Mouse (Mus musculus): ENCODE measurements around the gene Slc51a.

- TF ChIP-seq POLR2A (IDR thresholded peaks at IDR 0.05; ENCODE audit: borderline replicate concordance, extremely low read depth, insufficient read depth, insufficient read length, poor library complexity, severe bottlenecking): no peak
- no peak for TF ChIP-seq CTCF (IDR thresholded peaks at IDR 0.05; ENCODE audit: borderline replicate concordance, extremely low read depth, insufficient read depth, insufficient read length)
Measured at GRCm38 (mm10) chr16:32510399-32511337, 23.0 kb upstream of the Slc51a start.
